Mouse (Mus musculus) heart, embryonic 10.5 days (tissue): ENCODE data around the gene Dlx4. TPM values are rescaled to one million over a fixed set of nuclear protein-coding genes. Genes with fewer than 3 reads are reported as not detected.

ENCODE experiments used
- DNase-seq: peaks from one replicate; pipeline ENCODE4 v3.0.0-alpha.2; 2017; ENCODE audit warnings: low spot score
- H3K27ac ChIP-seq: fragments of 300-500 bp; sonication (generic); 2 replicates; pipeline ENCODE4 v1.5.1; 2016; ENCODE audit warnings: mild to moderate bottlenecking
- H3K27me3 ChIP-seq: fragments of 300-500 bp; sonication (generic); 2 replicates; pipeline ENCODE4 v1.6.1; 2016; ENCODE audit warnings: mild to moderate bottlenecking; ENCODE audit not compliant: poor library complexity, insufficient read depth, severe bottlenecking
- H3K36me3 ChIP-seq: fragments of 300-500 bp; sonication (generic); 2 replicates; pipeline ENCODE4 v1.6.1; 2016; ENCODE audit warnings: mild to moderate bottlenecking, moderate library complexity
- H3K4me1 ChIP-seq: fragments of 300-500 bp; sonication (generic); 2 replicates; pipeline ENCODE4 v1.6.1; 2016; ENCODE audit warnings: mild to moderate bottlenecking
- H3K4me3 ChIP-seq: fragments of 300-500 bp; sonication (generic); 2 replicates; pipeline ENCODE4 v1.5.1; 2016; ENCODE audit warnings: mild to moderate bottlenecking, moderate library complexity
- H3K9me3 ChIP-seq: fragments of 300-500 bp; sonication (generic); 2 replicates; pipeline ENCODE4 v1.6.1; 2016; ENCODE audit warnings: mild to moderate bottlenecking, moderate library complexity
- WGBS: fragments of 180-500 bp; shearing (Covaris S2); methylation state at CpG from one replicate; pipeline ENCODE4 v1.1.7; 2016; 5-methylcytosine and 5-hydroxymethylcytosine counted together
- polyA plus RNA-seq: library from polyadenylated mRNA; unstranded; fragments of >200 nt; fragmentation: Nextera tagmentation; extraction: Ambion mirVana; gene quantifications from 2 replicates; pipeline ENCODE4 v1.2.1, GENCODE M21; 2016

The Dlx4 gene
- polyA plus RNA-seq, 1 experiment from 2014 or later, result 0.43 TPM

GRCm38 (mm10) chr11:95110081-95110480, 36.0 kb downstream of the Dlx4 start:
- no peak for DNase-seq
- H3K27me3 ChIP-seq, result peaks cover 16% of the 10 kb centered on the region; the same call in 1 of the 2 replicates
- H3K4me3 ChIP-seq, result no peak overlapping the region
- H3K4me1 ChIP-seq, result peaks cover 22% of the 10 kb centered on the region
- no peak overlapping the region for H3K27ac ChIP-seq
- no peaks in the 10 kb centered on the region for H3K36me3 ChIP-seq
- H3K9me3 ChIP-seq, result no peaks in the 10 kb centered on the region
- 79% methylated on average over 7 of the region's 7 CpGs for WGBS

GRCm38 (mm10) chr11:95109000-95109399, 37.1 kb downstream of the Dlx4 start:
- WGBS, result 75% methylated on average over 2 of the region's 2 CpGs
- no peak for DNase-seq
- H3K27ac ChIP-seq, result no peak overlapping the region
- no peaks in the 10 kb centered on the region for H3K36me3 ChIP-seq
- H3K4me1 ChIP-seq, result peaks cover 33% of the 10 kb centered on the region
- H3K9me3 ChIP-seq, result no peaks in the 10 kb centered on the region
- 0 out of 2 replicates have a peak, but pooled peaks cover 14% of the 10 kb centered on the region for H3K27me3 ChIP-seq
- no peak overlapping the region for H3K4me3 ChIP-seq

- no peaks in the 10 kb centered on the region for H3K36me3 ChIP-seq
- H3K4me1 ChIP-seq, result peaks cover 33% of the 10 kb centered on the region
- H3K4me3 ChIP-seq, result no peak overlapping the region
- no peaks in the 10 kb centered on the region for H3K9me3 ChIP-seq
- 0 out of 2 replicates have a peak, but pooled peaks cover 5% of the 10 kb centered on the region for H3K27me3 ChIP-seq
- 31% methylated on average over 23 of the region's 23 CpGs for WGBS
- H3K27ac ChIP-seq, result 0 out of 2 replicates have a peak overlapping the region, but pooled peaks have one; percentile 18
- peak; percentile 88 for DNase-seq
These were observed 39.4 kb downstream of the Dlx4 start for GRCm38 (mm10) chr11:95106440-95107236.

- H3K4me1 ChIP-seq, result peaks cover 45% of the 10 kb centered on the region
- H3K27ac ChIP-seq, result peak overlapping the region; percentile 63; the same call in 1 of the 2 replicates
- 0 out of 2 replicates have a peak, but pooled peaks cover 5% of the 10 kb centered on the region for H3K27me3 ChIP-seq
- H3K36me3 ChIP-seq, result no peaks in the 10 kb centered on the region
- DNase-seq, result no peak
- H3K9me3 ChIP-seq, result no peaks in the 10 kb centered on the region
- 2% methylated on average over 25 of the region's 25 CpGs for WGBS
- H3K4me3 ChIP-seq, result peak overlapping the region; percentile 48
These were observed 40.7 kb downstream of the Dlx4 start for GRCm38 (mm10) chr11:95105274-95105874.

- peaks cover 45% of the 10 kb centered on the region for H3K4me1 ChIP-seq
- 25% methylated on average over 6 of the region's 6 CpGs for WGBS
- H3K27me3 ChIP-seq, result 0 out of 2 replicates have a peak, but pooled peaks cover 5% of the 10 kb centered on the region
- no peaks in the 10 kb centered on the region for H3K9me3 ChIP-seq
- no peaks in the 10 kb centered on the region for H3K36me3 ChIP-seq
- DNase-seq, result no peak
- no peak overlapping the region for H3K27ac ChIP-seq
- no peak overlapping the region for H3K4me3 ChIP-seq
These were observed 41.8 kb downstream of the Dlx4 start for GRCm38 (mm10) chr11:95104266-95104665.

- no peak for DNase-seq
- Histone ChIP-seq H3K4me3 (no peak overlapping the region), H3K9me3 (no peaks in the 10 kb centered on the region), H3K36me3 (no peaks in the 10 kb centered on the region), H3K4me1 (peaks cover 52% of the 10 kb centered on the region), H3K27ac (no peak overlapping the region), H3K27me3 (0 out of 2 replicates have a peak, but pooled peaks cover 5% of the 10 kb centered on the region)
- 90% methylated on average over 19 of the region's 19 CpGs for WGBS
These were observed 43.7 kb downstream of the Dlx4 start for GRCm38 (mm10) chr11:95102161-95102904.

GRCm38 (mm10) chr11:95101071-95101788, 44.8 kb downstream of the Dlx4 start:
- DNase-seq, result no peak
- WGBS, result 34% methylated on average over 16 of the region's 16 CpGs
- Histone ChIP-seq H3K27me3 (0 out of 2 replicates have a peak, but pooled peaks cover 5% of the 10 kb centered on the region), H3K27ac (peak overlapping the region; percentile 12; the same call in 1 of the 2 replicates), H3K4me3 (no peak overlapping the region), H3K4me1 (peaks cover 54% of the 10 kb centered on the region), H3K9me3 (no peaks in the 10 kb centered on the region), H3K36me3 (no peaks in the 10 kb centered on the region)

- no peak overlapping the region for H3K4me3 ChIP-seq
- H3K36me3 ChIP-seq, result no peaks in the 10 kb centered on the region
- peaks cover 46% of the 10 kb centered on the region for H3K4me1 ChIP-seq
- WGBS, result 46% methylated on average over 3 of the region's 3 CpGs
- H3K27ac ChIP-seq, result no peak overlapping the region
- H3K27me3 ChIP-seq, result no peaks in the 10 kb centered on the region
- DNase-seq, result no peak
- H3K9me3 ChIP-seq, result no peaks in the 10 kb centered on the region
These were observed 45.7 kb downstream of the Dlx4 start for GRCm38 (mm10) chr11:95100393-95100792.

GRCm38 (mm10) chr11:95098346-95099095, 47.5 kb downstream of the Dlx4 start:
- H3K4me1 ChIP-seq, result peaks cover 29% of the 10 kb centered on the region

GRCm38 (mm10) chr11:95097889-95098288, 48.2 kb downstream of the Dlx4 start:
- no peak overlapping the region for H3K27ac ChIP-seq
- H3K27me3 ChIP-seq, result no peaks in the 10 kb centered on the region
- no peaks in the 10 kb centered on the region for H3K9me3 ChIP-seq
- no peaks in the 10 kb centered on the region for H3K36me3 ChIP-seq
- no peak for DNase-seq
- peaks cover 34% of the 10 kb centered on the region for H3K4me1 ChIP-seq
- 65% methylated on average over 6 of the region's 6 CpGs for WGBS
- no peak overlapping the region for H3K4me3 ChIP-seq

More at GRCm38 (mm10) chr11:95098346-95099095, 47.5 kb downstream of the Dlx4 start:
- 83% methylated on average over 5 of the region's 5 CpGs for WGBS
- DNase-seq, result no peak
- Histone ChIP-seq H3K36me3 (no peaks in the 10 kb centered on the region), H3K27ac (no peak overlapping the region), H3K4me3 (no peak overlapping the region), H3K27me3 (no peaks in the 10 kb centered on the region), H3K9me3 (no peaks in the 10 kb centered on the region)

GRCm38 (mm10) chr11:95096608-95097373, 49.3 kb downstream of the Dlx4 start:
- no peak for DNase-seq
- H3K4me1 ChIP-seq, result peaks cover 35% of the 10 kb centered on the region
- H3K27ac ChIP-seq, result peak overlapping the region; percentile 49
- H3K4me3 ChIP-seq, result no peak overlapping the region
- H3K27me3 ChIP-seq, result no peaks in the 10 kb centered on the region
- WGBS, result 65% methylated on average over 4 of the region's 4 CpGs
- H3K36me3 ChIP-seq, result no peaks in the 10 kb centered on the region
- H3K9me3 ChIP-seq, result no peaks in the 10 kb centered on the region
